Comparison of ENCODE assay signal across 8 mouse cellular contexts in genomic region chr2:26388682-26389153, GRCm38 (mm10). TPM values are rescaled to one million over a fixed set of nuclear protein-coding genes. Genes with fewer than 3 reads are reported as not detected.
A peak's percentile ranks its signal among the peaks of the same experiment; 100 is the strongest.
DNase-seq lines count a peak whose midpoint lies in the region; ATAC-seq and TF ChIP-seq lines count a peak whose summit lies in the region.

No protein-coding gene starts in this region.

- no peak for TF ChIP-seq EP300 in liver, embryonic 14.5 days (IDR thresholded peaks at IDR 0.05; ENCODE audit: low read depth)

- no peaks in the 10 kb centered on the region for H3K27me3 ChIP-seq in forebrain, embryonic 15.5 days
- no peaks in the 10 kb centered on the region for H3K27me3 ChIP-seq in liver, embryonic 14.5 days (ENCODE audit: control insufficient read depth, insufficient read depth, low read length)
- H3K27me3 ChIP-seq in stomach, embryonic 15.5 days (replicated peaks), result no peaks in the 10 kb centered on the region

- no peak for TF ChIP-seq POLR2A in lung, adult 2 months (IDR thresholded peaks at IDR 0.05; ENCODE audit: borderline replicate concordance, extremely low read depth, low read depth, low read length)

- H3K36me3 ChIP-seq in forebrain, embryonic 15.5 days, result peaks cover 73% of the 10 kb centered on the region
- H3K36me3 ChIP-seq in liver, embryonic 14.5 days (replicated peaks; ENCODE audit: control insufficient read depth, insufficient read depth, low read depth), result peaks cover 65% of the 10 kb centered on the region
- peaks cover 51% of the 10 kb centered on the region for H3K36me3 ChIP-seq in stomach, embryonic 15.5 days

- peak; percentile 57 for DNase-seq in adrenal gland, postnatal 14 days
- no peak for DNase-seq in adrenal gland, adult 8-10 months
- DNase-seq in lung, adult 2 months, result no peak
- DNase-seq in lung, postnatal 14 days, result no peak
- no peak for DNase-seq in liver, embryonic 14.5 days (ENCODE audit: low read depth in 3 of 3, low spot score in 3 of 3)

- WGBS in lung, adult 2 months, result under 1% methylated on average over 45 of the region's 45 CpGs
- under 1% methylated on average over 45 of the region's 45 CpGs for WGBS in forebrain, embryonic 15.5 days
- WGBS in liver, embryonic 14.5 days (ENCODE audit: insufficient replicate concordance), result under 1% methylated on average over 45 of the region's 45 CpGs
- WGBS in stomach, embryonic 15.5 days, result under 1% methylated on average over 36 of the region's 45 CpGs

- ATAC-seq in forebrain, embryonic 15.5 days (replicated peaks), result peak; percentile 52
- peak; percentile 62 for ATAC-seq in liver, embryonic 14.5 days (ENCODE audit: insufficient read depth)
- peak; percentile 52 for ATAC-seq in stomach, embryonic 15.5 days (ENCODE audit: insufficient read depth, low FRiP score, low read depth)
- no peak for ATAC-seq in CD4-positive, CD25-positive, alpha-beta regulatory T cell, adult 4 months

- peaks cover 10% of the 10 kb centered on the region for H3K4me1 ChIP-seq in lung, adult 2 months (ENCODE audit: control insufficient read depth, insufficient read depth, low read length)
- H3K4me1 ChIP-seq in forebrain, embryonic 15.5 days, result peaks cover 30% of the 10 kb centered on the region
- peaks cover 3 to 5% of the 10 kb centered on the region in 2 experiments; a peak in 2 of 4 replicates for H3K4me1 ChIP-seq in liver, embryonic 14.5 days (replicated peaks; ENCODE audit: control insufficient read depth in 2 of 2, insufficient read depth in 2 of 2, low read length in 1 of 2)
- peaks cover 3% of the 10 kb centered on the region for H3K4me1 ChIP-seq in stomach, embryonic 15.5 days

- no peaks in the 10 kb centered on the region for H3K9me3 ChIP-seq in forebrain, embryonic 15.5 days
- H3K9me3 ChIP-seq in liver, embryonic 14.5 days (ENCODE audit: control insufficient read depth, low read length), result no peaks in the 10 kb centered on the region
- H3K9me3 ChIP-seq in stomach, embryonic 15.5 days, result no peaks in the 10 kb centered on the region

- peak overlapping the region; percentile 89 for H3K4me3 ChIP-seq in lung, adult 2 months (replicated peaks; ENCODE audit: extremely low read depth, low read depth, low read length)
- peak overlapping the region; percentile 90 for H3K4me3 ChIP-seq in forebrain, embryonic 15.5 days
- H3K4me3 ChIP-seq in liver, embryonic 14.5 days (ENCODE audit: insufficient read depth in 1 of 2, low read depth in 2 of 2, low read length in 2 of 2), result peak overlapping the region; percentile 87 to 93
- H3K4me3 ChIP-seq in stomach, embryonic 15.5 days (replicated peaks), result peak overlapping the region; percentile 91

- H3K9ac ChIP-seq in forebrain, embryonic 15.5 days (replicated peaks), result peak overlapping the region; percentile 89
- peak overlapping the region; percentile 89 for H3K9ac ChIP-seq in liver, embryonic 14.5 days (replicated peaks)
- H3K9ac ChIP-seq in stomach, embryonic 15.5 days, result peak overlapping the region; percentile 70

- TF ChIP-seq CTCF in lung, adult 2 months (IDR thresholded peaks at IDR 0.05; ENCODE audit: insufficient read depth, low read length), result no peak
- no peak for TF ChIP-seq CTCF in liver, embryonic 14.5 days (IDR thresholded peaks at IDR 0.05; ENCODE audit: low read depth)

- H3K4me2 ChIP-seq in forebrain, embryonic 15.5 days (replicated peaks), result peak overlapping the region; percentile 96
- H3K4me2 ChIP-seq in liver, embryonic 14.5 days (ENCODE audit: low read depth), result peak overlapping the region; percentile 74
- peak overlapping the region; percentile 84 for H3K4me2 ChIP-seq in stomach, embryonic 15.5 days

- peak overlapping the region; percentile 74 for H3K27ac ChIP-seq in forebrain, embryonic 15.5 days (replicated peaks)
- peak overlapping the region; percentile 26 for H3K27ac ChIP-seq in liver, embryonic 14.5 days
- peak overlapping the region; percentile 55 for H3K27ac ChIP-seq in stomach, embryonic 15.5 days

RNA-seq across cellular contexts. Expression of gene Entr1, which starts 0.4 kb away (rescaled TPM):
- 83.5 and 94.9 TPM in 2 replicates for total RNA-seq in adrenal gland, postnatal 14 days (2021)
- total RNA-seq in adrenal gland, adult 8-10 months (2022), result 100 to 1,000 TPM in 3 of 4 experiments, 10 to 100 TPM in 1; 97.8 to 120 (median 110) TPM
- 89.2 and 94.4 TPM in 2 replicates for polyA plus RNA-seq in lung, adult 2 months (2012; rRNA removed)
- polyA plus RNA-seq in forebrain, embryonic 15.5 days (2015; fragmentation: Nextera tagmentation; extraction: Ambion mirVana), result 191 and 194 TPM in 2 replicates
- 26.3 and 35.3 TPM in 2 replicates for polyA plus RNA-seq in liver, embryonic 14.5 days (2012; rRNA removed)
- 36.0 and 41.6 TPM in 2 replicates for polyA plus RNA-seq in liver, embryonic 14.5 days (2014; fragmentation: Nextera tagmentation; extraction: Ambion mirVana)
- 103 TPM in 2 replicates for polyA plus RNA-seq in stomach, embryonic 15.5 days (2015; fragmentation: Nextera tagmentation; extraction: Ambion mirVana)
- polyA plus RNA-seq in CD4-positive, CD25-positive, alpha-beta regulatory T cell, adult 4 months (2017; shearing (Covaris generic)), result 10 to 100 TPM; 38.2 to 38.9 TPM

RNA-seq across cellular contexts. Expression of gene Pmpca, which starts 0.4 kb away (rescaled TPM):
- 122 TPM in 2 replicates for total RNA-seq in adrenal gland, postnatal 14 days (2021)
- total RNA-seq in adrenal gland, adult 8-10 months (2022), result 100 to 1,000 TPM; 138 to 155 (median 142) TPM
- 20.0 and 28.1 TPM in 2 replicates for polyA plus RNA-seq in lung, adult 2 months (2012; rRNA removed)
- polyA plus RNA-seq in forebrain, embryonic 15.5 days (2015; fragmentation: Nextera tagmentation; extraction: Ambion mirVana), result 90.2 and 98.3 TPM in 2 replicates
- 32.5 and 41.8 TPM in 2 replicates for polyA plus RNA-seq in liver, embryonic 14.5 days (2012; rRNA removed)
- polyA plus RNA-seq in liver, embryonic 14.5 days (2014; fragmentation: Nextera tagmentation; extraction: Ambion mirVana), result 45.5 and 50.1 TPM in 2 replicates
- 86.8 and 97.9 TPM in 2 replicates for polyA plus RNA-seq in stomach, embryonic 15.5 days (2015; fragmentation: Nextera tagmentation; extraction: Ambion mirVana)
- 100 to 1,000 TPM in 1 of 2 experiments, 10 to 100 TPM in 1; 84.7 to 128 TPM for polyA plus RNA-seq in CD4-positive, CD25-positive, alpha-beta regulatory T cell, adult 4 months (2017; shearing (Covaris generic))

RNA-seq across cellular contexts. Expression of gene Snapc4, which starts 8.3 kb away (rescaled TPM):
- total RNA-seq in adrenal gland, postnatal 14 days (2021), result 26.9 and 33.7 TPM in 2 replicates
- total RNA-seq in adrenal gland, adult 8-10 months (2022), result 10 to 100 TPM; 24.7 to 68.1 (median 42.8) TPM
- polyA plus RNA-seq in lung, adult 2 months (2012; rRNA removed), result 27.9 and 31.0 TPM in 2 replicates
- polyA plus RNA-seq in forebrain, embryonic 15.5 days (2015; fragmentation: Nextera tagmentation; extraction: Ambion mirVana), result 31.4 and 31.6 TPM in 2 replicates
- 10.7 and 11.0 TPM in 2 replicates for polyA plus RNA-seq in liver, embryonic 14.5 days (2012; rRNA removed)
- polyA plus RNA-seq in liver, embryonic 14.5 days (2014; fragmentation: Nextera tagmentation; extraction: Ambion mirVana), result 6.3 and 6.6 TPM in 2 replicates
- polyA plus RNA-seq in stomach, embryonic 15.5 days (2015; fragmentation: Nextera tagmentation; extraction: Ambion mirVana), result 23.5 and 25.9 TPM in 2 replicates
- 10 to 100 TPM; 25.6 to 56.4 TPM for polyA plus RNA-seq in CD4-positive, CD25-positive, alpha-beta regulatory T cell, adult 4 months (2017; shearing (Covaris generic))

RNA-seq across cellular contexts. Expression of gene Inpp5e, which starts 20.3 kb away (rescaled TPM):
- 14.5 and 16.9 TPM in 2 replicates for total RNA-seq in adrenal gland, postnatal 14 days (2021)
- 10 to 100 TPM; 20.8 to 35.3 (median 24.1) TPM for total RNA-seq in adrenal gland, adult 8-10 months (2022)
- polyA plus RNA-seq in lung, adult 2 months (2012; rRNA removed), result 26.4 and 27.2 TPM in 2 replicates
- 20.6 and 22.4 TPM in 2 replicates for polyA plus RNA-seq in forebrain, embryonic 15.5 days (2015; fragmentation: Nextera tagmentation; extraction: Ambion mirVana)
- polyA plus RNA-seq in liver, embryonic 14.5 days (2012; rRNA removed), result 6.9 and 9.1 TPM in 2 replicates
- polyA plus RNA-seq in liver, embryonic 14.5 days (2014; fragmentation: Nextera tagmentation; extraction: Ambion mirVana), result 4.1 and 5.4 TPM in 2 replicates
- 17.2 and 17.4 TPM in 2 replicates for polyA plus RNA-seq in stomach, embryonic 15.5 days (2015; fragmentation: Nextera tagmentation; extraction: Ambion mirVana)
- 10 to 100 TPM in 1 of 2 experiments, 1 to 10 TPM in 1; 9.7 to 17.9 TPM for polyA plus RNA-seq in CD4-positive, CD25-positive, alpha-beta regulatory T cell, adult 4 months (2017; shearing (Covaris generic))

RNA-seq across cellular contexts. Expression of gene Card9, which starts 28.0 kb away (rescaled TPM):
- total RNA-seq in adrenal gland, postnatal 14 days (2021), result 1.2 and 1.6 TPM in 2 replicates
- 1 to 10 TPM; 1.1 to 3.4 (median 2.2) TPM for total RNA-seq in adrenal gland, adult 8-10 months (2022)
- 27.1 and 30.6 TPM in 2 replicates for polyA plus RNA-seq in lung, adult 2 months (2012; rRNA removed)
- polyA plus RNA-seq in forebrain, embryonic 15.5 days (2015; fragmentation: Nextera tagmentation; extraction: Ambion mirVana), result 1.4 and 1.5 TPM in 2 replicates
- 6.4 and 6.8 TPM in 2 replicates for polyA plus RNA-seq in liver, embryonic 14.5 days (2012; rRNA removed)
- polyA plus RNA-seq in liver, embryonic 14.5 days (2014; fragmentation: Nextera tagmentation; extraction: Ambion mirVana), result 1.1 and 2.3 TPM in 2 replicates
- polyA plus RNA-seq in stomach, embryonic 15.5 days (2015; fragmentation: Nextera tagmentation; extraction: Ambion mirVana), result 1.6 and 1.8 TPM in 2 replicates
- polyA plus RNA-seq in CD4-positive, CD25-positive, alpha-beta regulatory T cell, adult 4 months (2017; shearing (Covaris generic)), result under 1 TPM; 0.65 to 0.85 TPM
